Mouse (Mus musculus) spleen, adult 2 months (tissue): Measurements from ENCODE around the gene Sipa1l2. TPM values are rescaled to one million over a fixed set of nuclear protein-coding genes. Genes with fewer than 3 reads are reported as not detected.

Source experiments
- DNase-seq, 2 experiments: peaks; one replicate each; pipeline versions ENCODE4 v3.0.0 to v3.0.0-alpha.2; 2012 to 2021; ENCODE audit warnings: low spot score in 2 of 2, low read depth in 1 of 2
- H3K27ac ChIP-seq: fragments of 200-500 bp; 2 replicates; pipeline ENCODE4 v1.5.1; 2012; ENCODE audit warnings: low read length, inconsistent platforms; ENCODE audit not compliant: insufficient read depth
- H3K27me3 ChIP-seq: fragments of 200-500 bp; 2 replicates; pipeline ENCODE4 v1.6.1; 2012; ENCODE audit warnings: mild to moderate bottlenecking, moderate library complexity, low read length, inconsistent platforms; ENCODE audit not compliant: control insufficient read depth, insufficient read depth
- H3K36me3 ChIP-seq: fragments of 200-500 bp; 2 replicates; pipeline ENCODE4 v1.6.1; 2012; ENCODE audit warnings: mild to moderate bottlenecking, low read length, inconsistent platforms; ENCODE audit not compliant: control insufficient read depth, insufficient read depth
- H3K4me1 ChIP-seq: fragments of 200-500 bp; 2 replicates; pipeline ENCODE4 v1.6.1; 2011; ENCODE audit warnings: inconsistent platforms; ENCODE audit not compliant: control insufficient read depth, insufficient read depth, insufficient read length
- H3K4me3 ChIP-seq: fragments of 200-500 bp; 2 replicates; pipeline ENCODE4 v1.5.1; 2011; ENCODE audit warnings: mild to moderate bottlenecking, inconsistent platforms; ENCODE audit not compliant: insufficient read depth, insufficient read length; ENCODE audit errors: extremely low read depth
- CTCF ChIP-seq: fragments of 200-500 bp; IDR thresholded peaks from 2 replicates; pipeline ENCODE4 v1.5.1; 2011; ENCODE audit warnings: mild to moderate bottlenecking, inconsistent platforms; ENCODE audit not compliant: insufficient read depth, insufficient read length, insufficient replicate concordance; ENCODE audit errors: extremely low read depth
- POLR2A ChIP-seq: fragments of 200-500 bp; IDR thresholded peaks from 2 replicates; pipeline ENCODE4 v1.6.1; 2011; ENCODE audit warnings: low read depth, low read length, inconsistent platforms
- WGBS: fragments of 180-500 bp; shearing (Covaris S2); methylation state at CpG from one replicate; pipeline ENCODE4 v1.1.7; 2018; 5-methylcytosine and 5-hydroxymethylcytosine counted together
- polyA plus RNA-seq: library from polyadenylated mRNA; depleted of rRNA; stranded (reverse); fragments of >200 nt; gene quantifications from 2 replicates; pipeline ENCODE4 v1.2.3, GENCODE M21; 2012; rRNA removed

Gene Sipa1l2
- polyA plus RNA-seq, 1 experiment, result 9.7 TPM

DNA sequence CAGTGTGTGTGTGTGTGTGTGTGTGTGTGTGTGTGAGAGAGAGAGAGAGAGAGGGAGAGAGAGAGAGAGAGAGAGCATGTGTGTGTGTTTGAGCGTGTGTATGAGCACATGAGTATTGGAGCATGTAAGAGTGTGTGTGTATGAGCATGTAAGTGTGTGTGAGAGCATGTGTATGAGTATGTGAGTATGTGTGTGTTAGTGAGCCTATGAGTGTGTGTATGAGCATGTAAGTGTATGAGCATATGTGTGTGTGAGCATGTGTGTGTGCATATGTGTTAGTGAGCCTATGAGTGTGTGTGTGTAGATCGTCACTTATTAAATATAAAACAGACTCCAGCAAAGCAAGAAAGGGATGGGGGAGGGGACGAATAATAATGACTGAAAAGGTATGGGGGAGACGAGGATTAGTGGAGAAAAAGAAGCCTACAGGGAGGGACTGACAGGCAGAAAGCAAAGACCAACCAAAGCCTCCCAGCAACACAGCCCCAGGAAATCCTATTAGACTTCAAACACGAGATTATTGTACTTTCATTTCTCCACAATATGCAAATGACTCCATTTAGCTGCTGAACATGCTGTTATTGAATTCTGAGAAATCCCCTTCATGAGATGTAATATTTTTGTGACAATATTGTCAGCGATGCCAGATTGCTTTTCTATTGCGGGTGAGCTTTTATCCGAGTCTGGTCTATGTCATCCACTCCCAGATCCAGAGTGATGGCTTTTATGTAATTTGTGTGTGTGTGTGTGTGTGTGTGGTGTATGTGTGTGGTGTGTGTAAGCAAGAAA lies 193.8 kb downstream of the Sipa1l2 start:
- H3K4me3 ChIP-seq, result no peak overlapping the region
- no peaks in the 10 kb centered on the region for H3K36me3 ChIP-seq
- 68% methylated on average over 8 of the region's 8 CpGs for WGBS
- no peak for DNase-seq
- TF ChIP-seq CTCF (no peak), POLR2A (no peak)
- H3K27ac ChIP-seq, result no peak overlapping the region
- H3K4me1 ChIP-seq, result no peaks in the 10 kb centered on the region
- H3K27me3 ChIP-seq, result no peaks in the 10 kb centered on the region

DNA sequence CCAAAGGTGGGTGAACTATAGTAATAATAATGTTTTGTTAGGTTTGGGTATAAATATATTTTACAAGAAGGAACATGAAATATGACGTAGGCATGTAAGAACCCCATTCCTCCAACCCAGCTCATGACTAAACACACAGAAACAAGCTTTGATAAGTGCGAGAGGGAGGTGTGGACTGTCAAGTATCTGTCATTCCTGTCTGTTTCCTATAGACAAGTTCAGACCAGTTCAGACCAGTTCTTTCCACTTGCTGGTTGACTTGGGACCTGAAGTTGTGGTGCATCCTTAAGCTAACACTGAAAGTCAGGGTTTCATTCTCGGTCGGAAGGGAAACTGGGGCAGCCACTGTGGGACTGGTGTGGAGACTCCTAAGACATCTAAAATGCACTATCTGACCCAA lies 197.0 kb downstream of the Sipa1l2 start:
- Histone ChIP-seq H3K27me3 (no peaks in the 10 kb centered on the region), H3K4me1 (no peaks in the 10 kb centered on the region), H3K27ac (no peak overlapping the region), H3K36me3 (no peaks in the 10 kb centered on the region), H3K4me3 (no peak overlapping the region)
- WGBS, result 91% methylated on average over 4 of the region's 4 CpGs
- no peak for DNase-seq
- no peak for TF ChIP-seq POLR2A

DNA sequence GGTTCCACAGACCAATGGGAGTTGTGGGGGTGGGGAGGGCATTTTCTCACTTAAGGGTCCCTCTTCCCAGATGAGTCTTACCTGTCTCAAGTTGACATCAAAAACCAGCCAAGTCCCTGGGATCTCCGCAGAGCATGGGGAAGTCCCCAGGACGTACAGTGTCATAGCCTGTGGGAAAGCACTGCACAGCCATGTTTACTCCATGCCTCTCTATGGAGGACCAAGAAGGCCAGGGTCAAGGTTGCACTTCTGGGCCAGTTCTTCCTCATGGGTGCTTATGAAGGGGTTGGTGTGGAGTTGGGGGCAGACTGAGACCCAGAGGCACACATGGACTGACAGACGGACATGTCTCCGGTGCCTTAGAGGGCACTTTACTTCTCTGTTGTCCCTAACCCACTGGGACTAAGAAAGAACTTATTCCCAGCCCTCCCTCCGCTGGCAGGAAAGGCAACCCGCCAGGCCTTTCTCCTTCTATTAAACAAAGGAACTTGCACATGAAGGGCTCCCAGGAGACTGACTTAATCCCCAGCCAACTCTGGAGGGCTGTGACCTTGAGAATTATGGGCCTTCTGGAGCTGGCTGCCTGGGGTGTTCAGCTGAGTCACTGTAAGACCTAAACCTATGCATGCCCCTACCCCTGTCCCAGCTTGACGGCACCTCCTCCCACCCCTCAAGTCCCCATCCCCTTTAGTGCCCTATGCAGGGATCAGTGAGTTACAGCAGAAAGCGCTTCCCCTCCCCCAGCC lies 199.9 kb downstream of the Sipa1l2 start:
- 86% methylated on average over 8 of the region's 8 CpGs for WGBS
- TF ChIP-seq POLR2A, result no peak
- no peak for TF ChIP-seq CTCF
- no peaks in the 10 kb centered on the region for H3K36me3 ChIP-seq
- H3K4me3 ChIP-seq, result no peak overlapping the region
- H3K27ac ChIP-seq, result no peak overlapping the region
- no peaks in the 10 kb centered on the region for H3K27me3 ChIP-seq
- DNase-seq, result no peak
- no peaks in the 10 kb centered on the region for H3K4me1 ChIP-seq

DNA sequence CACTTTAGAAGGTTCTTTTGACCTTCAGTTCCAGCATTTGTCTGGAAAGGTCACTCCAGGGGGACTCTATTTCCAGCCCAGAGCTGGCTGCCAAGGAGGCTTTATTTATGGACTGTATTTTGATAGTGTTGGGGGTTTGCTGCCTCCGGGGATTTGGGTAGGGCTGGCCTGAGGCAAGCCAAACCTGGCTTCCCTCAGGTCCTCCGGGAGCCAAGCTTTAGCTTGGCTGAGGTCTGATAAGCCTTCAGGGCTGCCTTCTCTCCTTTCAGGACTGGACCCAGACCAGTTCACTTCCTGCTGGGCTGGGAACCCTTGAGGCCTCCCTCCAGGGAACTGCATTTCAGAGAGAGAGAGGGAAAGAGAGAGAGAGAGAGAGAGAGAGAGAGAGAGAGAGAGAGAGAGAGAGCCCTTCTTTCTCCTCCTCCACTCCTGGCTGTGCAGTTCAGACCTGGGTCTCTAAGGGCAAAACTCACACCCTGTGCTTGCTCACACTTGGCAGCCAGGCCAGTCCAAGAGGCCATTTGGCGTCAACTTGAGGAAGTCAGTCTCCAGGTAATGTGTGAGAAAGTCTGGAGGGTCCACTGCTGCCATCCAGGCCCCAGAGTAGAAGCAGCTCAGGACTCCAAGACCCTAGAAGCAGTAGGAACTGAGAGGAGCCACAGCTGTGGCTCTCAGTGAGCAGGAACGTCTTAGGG lies 201.1 kb downstream of the Sipa1l2 start:
- Histone ChIP-seq H3K27ac (no peak overlapping the region), H3K36me3 (no peaks in the 10 kb centered on the region), H3K4me1 (no peaks in the 10 kb centered on the region), H3K4me3 (no peak overlapping the region), H3K27me3 (no peaks in the 10 kb centered on the region)
- TF ChIP-seq CTCF (no peak), POLR2A (no peak)
- WGBS, result 53% methylated on average over 4 of the region's 4 CpGs
- no peak for DNase-seq

Other genes with a start within 250 kb of the Sipa1l2 start
- gene Map10, start 100.0 kb upstream of the Sipa1l2 start, polyA plus RNA-seq, result 0.88 and 1.7 TPM in 2 replicates
- gene Ntpcr, start 160.2 kb upstream of the Sipa1l2 start, polyA plus RNA-seq, result 11.8 and 12.5 TPM in 2 replicates